Mouse (Mus musculus) monocyte, adult 5-6 weeks (primary cell): Measurements from ENCODE around the gene Cdk5. TPM values are rescaled to one million over a fixed set of nuclear protein-coding genes. Genes with fewer than 3 reads are reported as not detected.
A peak's percentile ranks its signal among the peaks of the same experiment; 100 is the strongest.

Experiments
- ATAC-seq: fragments of 153-309, 156-312 bp; replicated peaks from 2 replicates; pipeline ENCODE4 v1.8.0; 2017; ENCODE audit warnings: mild to moderate bottlenecking; ENCODE audit not compliant: low TSS enrichment, insufficient number of reproducible peaks, severe bottlenecking, poor library complexity, low FRiP score
- total RNA-seq: library from RNA; stranded (forward); fragments of 200-1000, 200-491, 200-594 nt; gene quantifications from 3 replicates; pipeline ENCODE4 v1.2.3, GENCODE M21; 2017

Gene Cdk5
- total RNA-seq, 1 experiment from 2014 or later = 30.9 TPM

DNA sequence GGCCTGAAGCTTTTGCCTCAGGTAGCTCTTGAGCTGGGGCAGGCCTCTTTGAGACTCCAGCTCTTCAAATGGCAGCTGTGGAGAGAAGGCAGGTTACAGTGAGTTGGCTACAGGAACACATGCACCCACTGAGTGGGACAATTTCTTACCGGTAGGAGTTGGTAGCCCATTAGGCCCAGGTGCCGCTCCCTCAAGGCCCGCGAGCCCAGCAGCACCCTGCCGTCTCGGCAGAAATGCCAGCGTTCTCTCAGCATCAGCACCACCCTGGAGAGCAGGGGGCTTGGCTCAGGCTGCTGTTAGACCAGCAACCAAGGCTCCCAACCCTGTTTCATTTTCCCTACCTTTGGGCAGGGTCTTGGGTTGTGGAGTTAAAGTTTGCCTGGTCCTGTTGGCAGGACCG, 17.9 kb upstream of the Cdk5 start:
- ATAC-seq = no peak

DNA sequence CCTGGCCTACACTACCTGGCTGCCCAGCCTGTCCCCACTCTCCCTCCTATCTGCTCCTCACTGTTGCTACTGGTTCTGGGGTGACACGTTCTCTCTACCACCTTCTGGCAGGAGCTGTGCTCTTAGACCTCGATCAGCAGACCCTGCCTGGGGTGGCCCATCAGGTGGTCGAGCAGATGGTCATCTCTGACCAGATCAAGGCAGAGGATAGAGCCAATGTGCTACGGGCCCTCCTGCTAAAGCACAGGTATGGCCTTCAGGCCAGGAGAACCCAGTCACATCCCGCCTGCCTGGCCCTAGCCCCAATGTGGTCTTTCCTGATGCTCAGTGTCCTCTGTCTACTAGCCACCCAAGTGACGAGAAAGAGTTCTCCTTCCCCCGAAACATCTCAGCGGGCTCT, 10.7 kb upstream of the Cdk5 start:
- no peak for ATAC-seq

DNA sequence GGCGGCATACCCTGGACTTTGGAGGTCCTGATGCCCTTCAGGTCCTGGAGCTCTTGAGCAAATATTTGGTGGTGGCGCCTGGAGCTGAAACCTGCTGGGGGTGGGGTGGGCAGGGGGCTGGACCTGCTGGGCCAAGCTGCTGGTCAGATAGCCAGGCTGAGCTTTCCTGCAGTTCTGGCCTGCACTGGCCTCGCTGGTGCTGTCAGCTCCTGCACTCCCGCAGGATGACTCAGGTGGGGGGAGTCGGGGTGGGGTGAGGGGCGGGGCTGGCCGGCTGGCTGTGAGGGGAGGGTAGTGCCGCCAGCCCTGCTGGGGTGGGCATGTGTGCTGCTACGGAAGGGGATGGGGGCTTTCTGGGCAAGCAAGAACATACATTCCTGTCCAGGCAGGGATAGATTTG, 5.3 kb upstream of the Cdk5 start:
- no peak for ATAC-seq

DNA sequence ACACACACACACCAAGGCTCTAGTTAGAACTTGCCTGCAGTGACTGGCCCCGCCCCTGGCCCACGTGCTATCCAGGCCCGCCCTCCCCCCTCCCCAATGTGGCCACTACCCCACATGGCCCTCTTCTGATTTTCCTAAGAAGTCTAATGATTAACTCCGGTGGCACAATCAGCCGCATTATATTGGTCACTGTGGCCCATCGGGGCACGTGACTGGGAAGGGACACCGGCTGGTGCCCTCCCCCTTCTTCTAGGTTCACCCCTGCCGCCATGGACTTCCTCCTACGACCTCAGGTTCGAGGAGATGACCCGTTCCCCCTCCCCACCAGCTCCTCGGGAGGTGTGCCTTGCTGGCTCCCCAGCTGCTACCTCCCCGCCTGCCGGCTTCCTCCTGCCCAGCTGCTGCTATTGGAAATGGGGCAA, 4.7 kb upstream of the Cdk5 start:
- ATAC-seq = no peak

DNA sequence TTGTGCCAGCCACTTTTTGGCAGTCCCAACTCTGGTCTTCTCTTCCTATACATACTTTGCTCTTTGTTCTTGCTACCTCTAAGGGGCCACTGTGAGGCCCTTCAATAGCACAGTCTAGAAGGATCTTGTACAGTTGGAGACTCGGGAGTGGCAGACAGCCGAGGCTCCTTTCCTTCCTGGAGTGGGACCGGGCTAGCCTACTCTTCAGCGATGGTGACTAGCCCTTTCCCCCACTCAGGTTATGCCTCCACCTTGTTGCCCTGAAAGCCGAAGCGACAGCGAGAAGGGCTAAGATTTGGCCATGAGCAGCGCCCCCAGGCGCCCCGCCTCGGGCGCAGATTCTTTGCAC, 3.9 kb upstream of the Cdk5 start:
- ATAC-seq = no peak

DNA sequence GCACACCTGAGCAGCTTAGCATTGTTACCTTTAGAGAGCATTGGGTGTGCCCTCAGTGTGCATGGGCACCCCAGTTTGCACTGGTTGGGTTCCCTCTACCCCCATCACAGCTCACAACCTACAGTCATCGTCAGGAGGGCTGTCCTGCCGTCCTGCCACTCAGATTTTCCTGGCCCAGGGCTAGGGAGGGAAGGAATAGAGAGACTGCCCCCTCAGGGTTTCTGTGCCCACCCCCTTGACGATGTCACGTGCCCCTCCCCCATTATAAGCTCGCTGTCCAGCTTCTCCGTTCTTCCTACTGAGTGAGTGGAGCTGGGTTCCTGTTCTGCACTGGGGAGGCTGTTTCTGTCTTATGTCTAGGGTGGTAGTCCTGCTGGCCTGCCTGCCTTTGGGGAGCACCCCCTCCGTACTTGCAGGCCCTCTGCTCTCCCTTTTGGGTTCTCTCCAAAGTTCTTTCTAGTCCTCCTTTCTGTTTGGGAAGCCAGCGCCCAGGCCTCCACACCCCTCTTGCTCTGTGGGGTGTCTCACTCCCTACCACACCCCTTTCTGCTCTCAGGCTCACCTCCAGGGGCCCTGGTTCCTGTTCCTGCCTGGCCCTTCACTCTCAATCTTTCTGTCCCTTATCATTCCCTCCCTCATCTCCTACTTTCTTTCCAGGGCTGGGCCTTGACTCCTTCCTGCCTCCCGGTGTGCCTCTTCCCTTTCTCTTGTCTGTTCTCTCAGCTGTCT, 3.4 kb upstream of the Cdk5 start:
- no peak for ATAC-seq

DNA sequence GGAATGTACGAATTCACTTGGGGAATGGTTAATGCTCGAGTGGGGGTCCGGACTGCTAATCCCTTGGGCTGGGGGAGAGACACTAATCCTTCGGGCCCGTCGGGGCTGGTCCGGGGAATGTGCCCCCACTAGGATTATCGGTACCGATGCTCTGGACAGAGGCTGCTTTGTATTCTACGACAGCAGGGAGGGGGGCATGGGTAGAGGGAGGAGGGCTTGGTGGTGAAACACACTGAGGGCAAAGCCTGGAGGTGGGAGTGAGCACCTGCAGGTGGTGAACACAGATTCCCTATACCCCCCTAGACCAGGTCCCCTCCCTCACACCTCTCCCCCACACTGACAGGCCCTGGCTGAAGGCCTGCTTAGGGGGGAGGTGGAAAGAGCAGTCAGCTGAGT, 2.7 kb upstream of the Cdk5 start:
- ATAC-seq = no peak

DNA sequence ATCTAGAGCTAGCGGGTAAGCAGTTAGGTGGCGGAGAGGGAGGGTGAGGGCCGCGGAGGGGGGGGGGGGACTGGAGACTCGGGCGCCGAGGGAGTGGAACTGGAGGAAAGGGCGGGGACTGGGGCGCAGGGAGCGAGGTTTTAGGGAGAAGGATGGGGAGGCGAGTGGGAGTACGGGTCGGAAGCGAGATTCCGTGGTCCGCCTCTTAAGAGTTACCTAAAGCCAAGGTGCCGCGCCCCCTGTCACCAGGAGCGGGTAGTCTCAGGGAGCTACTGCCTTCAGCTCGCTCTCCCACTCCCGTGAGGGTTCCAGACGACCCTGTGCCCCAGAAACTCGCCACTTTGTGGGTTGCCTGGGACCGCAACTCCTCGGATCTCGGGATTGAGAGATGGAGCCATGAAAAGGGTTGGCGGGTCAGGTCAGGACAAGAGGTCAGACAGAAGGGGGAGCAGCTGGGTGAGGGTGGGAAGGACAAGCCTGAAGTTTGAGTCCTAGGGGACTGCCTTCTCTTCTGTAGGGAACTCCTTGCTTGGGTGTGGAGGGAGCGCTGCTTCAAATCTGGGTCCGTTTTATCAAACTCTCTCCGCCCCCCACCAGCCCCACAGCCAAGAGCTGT, 2.2 kb upstream of the Cdk5 start:
- ATAC-seq = no peak

DNA sequence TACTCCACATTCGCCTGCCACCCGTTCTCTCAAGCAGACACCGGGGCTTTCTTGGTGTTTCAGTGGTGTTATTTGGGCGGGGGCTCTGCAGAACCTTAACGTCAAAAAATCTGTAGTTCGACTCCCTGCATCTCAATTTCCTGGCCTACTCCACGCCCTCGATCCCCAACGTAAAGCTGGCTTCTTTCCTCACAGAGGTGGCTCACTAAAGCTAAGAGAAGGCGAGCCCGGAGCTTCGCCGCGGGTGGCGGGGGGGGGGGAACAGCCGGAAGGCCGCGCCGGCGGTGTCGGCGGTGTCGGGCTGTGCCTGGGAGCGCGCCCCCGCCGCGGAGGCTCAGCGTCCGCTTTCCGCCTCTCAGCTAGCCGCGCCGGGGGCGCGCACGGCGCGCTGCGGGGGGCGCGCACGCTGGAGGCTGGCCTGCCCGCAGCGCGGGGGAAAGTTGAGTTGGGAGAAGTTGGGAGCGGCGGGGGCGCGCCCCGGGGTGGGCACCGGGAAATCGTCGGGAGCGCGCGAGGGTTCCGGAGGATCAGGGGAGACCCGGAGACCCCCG, 1.6 kb upstream of the Cdk5 start:
- no peak for ATAC-seq

DNA sequence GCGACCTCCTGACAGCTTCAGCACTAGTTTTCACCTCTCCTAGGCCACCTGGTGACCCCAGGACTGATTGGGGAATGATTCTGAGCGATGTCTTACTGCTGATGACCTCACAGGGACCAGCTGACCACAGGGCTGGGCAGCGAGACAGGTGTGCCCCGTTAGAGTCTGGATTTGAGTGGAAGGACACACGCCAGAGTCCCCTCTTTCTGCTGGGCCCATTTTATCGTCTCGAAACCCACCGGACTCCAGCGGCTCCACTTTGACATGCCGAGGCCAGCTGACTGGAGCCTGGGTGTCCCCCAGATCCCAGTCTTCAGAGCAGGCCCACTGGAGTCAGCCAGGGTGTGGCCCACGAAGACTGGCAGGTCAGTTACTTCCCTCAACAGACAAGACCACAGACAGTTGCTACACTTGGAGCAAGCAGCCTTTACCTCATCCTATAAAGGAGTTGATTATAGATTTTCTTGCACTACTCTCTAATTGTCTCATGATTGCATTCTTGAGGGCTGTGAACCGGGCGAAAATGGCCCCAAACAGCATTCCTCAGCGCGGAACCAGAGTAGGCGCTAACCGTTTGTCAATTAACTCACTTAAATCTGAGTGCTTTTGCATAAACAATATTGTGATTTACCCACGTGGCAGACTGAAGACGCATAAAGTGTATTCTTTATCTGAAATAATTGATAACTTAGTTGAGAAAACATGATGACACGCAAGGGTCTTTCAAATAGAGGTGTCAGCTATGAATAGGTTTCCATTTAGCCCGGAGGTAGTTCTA, 863 bp upstream of the Cdk5 start:
- ATAC-seq = 0 out of 2 replicates have a peak, but pooled peaks have one; percentile 23

DNA sequence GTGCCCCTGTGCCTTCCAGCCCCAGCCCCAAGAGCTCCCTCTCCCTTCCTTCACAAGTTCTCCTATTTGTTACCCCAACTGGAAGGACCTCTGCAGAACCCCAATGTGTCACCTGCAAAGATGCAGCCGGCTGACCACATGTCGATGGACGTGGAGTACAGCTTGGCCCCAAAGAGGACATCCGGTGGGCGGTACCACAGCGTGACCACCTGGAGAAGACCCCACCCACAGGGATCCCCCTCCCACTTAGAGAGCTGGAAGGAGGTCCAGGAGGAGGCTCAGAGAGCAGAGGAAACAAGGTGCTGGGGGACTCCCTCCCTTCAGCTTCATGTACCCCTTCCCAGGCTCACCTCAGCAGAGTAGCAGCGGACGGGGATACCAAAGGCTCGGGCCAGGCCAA, 2.9 kb downstream of the Cdk5 start:
- no peak for ATAC-seq

DNA sequence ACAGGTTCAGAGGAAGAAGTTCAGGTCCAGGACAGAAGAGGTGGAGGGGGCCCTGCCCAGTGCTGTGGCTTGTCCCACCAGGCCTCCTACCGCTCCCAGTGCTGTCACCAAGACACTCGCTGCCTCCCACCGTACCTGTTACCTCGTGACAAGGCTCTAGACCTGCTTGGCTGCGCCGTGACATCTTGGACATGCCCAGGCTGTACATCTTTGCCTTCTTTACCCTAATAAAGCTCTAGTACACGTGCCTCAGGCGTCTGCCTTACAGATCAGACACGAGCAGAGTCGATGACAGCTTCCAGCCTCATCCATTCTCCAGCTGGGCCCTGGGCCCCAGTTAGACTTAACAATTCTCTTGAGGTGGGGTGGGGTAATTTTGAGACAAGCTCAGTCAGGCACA, 5.7 kb downstream of the Cdk5 start:
- ATAC-seq = no peak

DNA sequence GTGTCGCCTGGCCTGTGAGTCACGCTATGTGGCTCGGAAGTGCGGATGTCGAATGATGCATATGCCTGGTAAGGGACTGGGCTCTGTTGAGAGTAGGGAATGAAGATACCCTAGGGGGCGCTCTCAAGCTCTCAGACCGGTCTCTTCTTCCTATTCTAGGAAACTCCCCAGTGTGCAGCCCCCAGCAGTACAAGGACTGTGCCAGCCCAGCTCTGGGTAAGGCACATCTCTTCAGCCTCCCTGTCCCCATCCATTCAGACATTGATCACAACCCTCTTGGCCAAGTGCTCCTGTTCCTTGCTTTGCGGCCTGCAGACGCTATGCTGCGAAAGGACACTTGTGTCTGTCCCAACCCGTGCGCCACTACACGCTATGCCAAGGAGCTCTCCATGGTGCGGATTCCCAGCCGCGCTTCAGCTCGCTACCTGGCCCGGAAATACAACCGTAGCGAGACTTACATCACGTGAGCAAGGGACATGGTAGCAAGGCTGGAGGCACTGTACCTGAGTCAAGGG, 7.1 kb downstream of the Cdk5 start:
- peak; percentile 36; the same call in 1 of the 2 replicates for ATAC-seq

DNA sequence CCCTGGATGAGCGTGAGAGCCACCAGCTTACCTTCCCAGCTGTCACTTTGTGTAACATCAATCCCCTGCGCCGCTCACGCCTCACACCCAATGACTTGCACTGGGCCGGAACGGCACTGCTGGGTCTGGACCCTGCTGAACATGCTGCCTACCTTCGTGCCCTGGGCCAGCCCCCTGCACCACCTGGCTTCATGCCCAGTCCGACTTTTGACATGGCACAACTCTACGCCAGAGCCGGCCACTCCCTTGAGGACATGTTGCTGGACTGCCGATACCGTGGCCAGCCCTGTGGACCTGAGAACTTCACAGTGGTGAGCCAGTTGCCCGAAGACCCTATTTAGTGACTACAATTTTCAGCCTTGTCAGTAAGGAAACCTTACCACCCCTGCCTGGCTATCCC, 9.4 kb downstream of the Cdk5 start:
- ATAC-seq = no peak

DNA sequence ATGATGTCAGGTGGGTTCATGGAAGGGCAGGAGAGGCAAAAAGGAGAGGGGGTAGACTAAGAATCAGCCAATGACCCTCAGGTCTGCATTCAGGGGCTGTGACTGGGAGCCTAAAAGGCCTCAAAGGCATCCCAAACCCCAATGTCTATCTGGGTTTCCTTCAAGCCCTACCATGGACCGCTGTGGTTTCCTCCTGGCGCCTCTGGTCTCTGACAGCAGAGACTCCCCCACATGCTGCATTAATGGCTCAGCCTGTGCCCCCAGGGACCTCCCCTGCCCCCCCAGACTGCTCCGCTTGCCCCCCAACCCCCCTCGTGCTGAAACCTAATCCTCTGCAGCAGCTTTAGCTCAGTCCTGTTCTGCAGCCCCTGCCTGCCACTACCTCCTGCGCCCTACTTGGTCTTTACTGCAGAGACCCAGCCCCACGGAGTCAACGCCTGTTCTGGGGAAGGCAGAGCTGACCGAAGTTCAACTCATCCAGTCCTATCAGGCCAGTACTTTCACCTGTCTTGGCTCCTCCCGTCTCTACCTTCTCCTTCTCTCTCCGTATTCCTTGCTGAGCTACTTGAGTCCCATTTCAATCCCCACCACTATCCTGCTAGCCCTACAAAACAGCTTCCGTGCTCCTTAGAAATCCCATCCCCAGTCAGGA, 10.2 kb downstream of the Cdk5 start, which contains the start of gene Asic3:
Gene Asic3 (plus strand): TSS at position 351 of the 652 bp plus-strand sequence.
- ATAC-seq = no peak

DNA sequence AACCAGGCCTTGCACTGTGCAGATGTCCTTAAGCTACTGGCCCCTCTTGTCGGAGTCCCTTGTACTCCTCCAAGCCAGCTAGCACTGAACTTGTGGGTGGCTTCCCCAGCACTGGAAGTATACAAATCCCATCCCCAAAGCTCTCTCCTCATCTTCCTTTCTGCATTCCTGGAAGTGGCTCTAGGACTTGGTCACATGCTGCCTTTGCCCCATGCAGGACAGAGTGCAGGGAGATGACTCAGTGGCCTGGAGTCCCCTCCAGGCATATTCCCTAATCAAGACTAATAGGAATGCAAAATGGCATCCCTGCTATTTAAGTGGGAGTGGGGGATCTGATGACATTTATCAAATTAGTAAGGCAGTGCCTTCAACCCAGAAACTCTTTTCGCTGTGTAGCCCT, 11.3 kb downstream of the Cdk5 start:
- no peak for ATAC-seq

DNA sequence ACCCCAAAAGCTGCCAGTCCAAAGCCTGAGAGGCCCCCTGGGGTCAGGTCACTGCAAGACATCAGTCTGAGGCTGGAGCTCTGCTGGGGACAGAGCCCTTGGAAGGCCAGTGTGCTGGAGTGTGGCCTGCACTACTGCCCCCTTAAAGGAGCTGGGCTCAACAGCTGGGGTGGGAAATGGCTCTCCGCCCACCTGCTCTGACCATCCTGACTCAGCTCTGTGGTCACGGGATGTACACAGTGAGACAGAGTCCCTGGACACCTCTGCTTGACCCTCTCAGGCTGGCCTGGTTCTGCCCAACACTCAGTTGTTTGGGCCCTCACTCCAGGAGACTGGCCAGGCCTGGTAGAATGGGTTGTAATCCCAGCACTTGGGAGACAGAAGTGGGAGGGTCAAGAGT, 13.9 kb downstream of the Cdk5 start:
- no peak for ATAC-seq

DNA sequence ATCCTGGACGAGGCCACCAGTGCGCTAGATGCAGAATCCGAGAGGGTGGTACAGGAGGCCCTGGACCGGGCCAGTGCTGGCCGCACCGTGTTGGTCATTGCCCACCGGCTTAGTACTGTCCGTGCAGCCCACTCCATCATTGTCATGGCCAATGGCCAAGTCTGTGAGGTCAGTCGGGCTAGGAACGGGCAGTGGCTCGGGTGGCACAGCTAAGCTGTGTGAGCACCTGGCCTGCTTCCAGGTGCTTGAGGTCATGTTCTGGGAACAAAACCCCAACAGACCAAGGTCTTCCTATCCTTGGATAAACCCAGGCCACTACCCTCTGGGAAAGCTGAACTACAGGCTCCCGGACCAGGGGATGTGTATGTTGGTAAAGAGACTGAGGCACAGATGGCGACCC, 14.7 kb downstream of the Cdk5 start:
- ATAC-seq = no peak

DNA sequence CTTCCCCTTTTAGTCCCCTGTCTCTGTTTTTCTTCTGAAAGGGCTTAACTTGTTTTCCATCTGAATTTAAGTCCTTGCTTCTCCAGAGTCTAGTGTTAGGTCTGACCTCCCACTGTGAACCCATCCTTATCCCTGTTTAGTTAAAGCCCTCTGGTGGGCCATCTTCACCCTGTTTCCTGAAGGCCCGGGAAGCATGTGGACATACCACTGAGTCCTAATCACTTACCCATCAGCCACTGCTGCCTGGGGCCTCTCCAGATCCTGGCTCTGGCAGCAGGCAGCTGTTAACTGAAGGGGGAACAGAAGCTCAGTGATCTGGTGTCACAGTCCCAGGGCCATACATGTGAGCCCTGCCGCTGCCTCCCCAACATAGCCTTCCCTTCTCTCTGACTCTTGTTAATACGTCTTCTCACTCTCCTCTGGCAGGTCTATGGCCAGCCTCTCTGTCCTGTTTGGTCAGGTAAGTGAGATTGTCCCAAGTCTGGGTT, 17.9 kb downstream of the Cdk5 start:
- ATAC-seq = no peak
